Mouse (Mus musculus) urinary bladder, postnatal 36 days (tissue): ENCODE results near the gene Tsen15.

Experiments used
- DNase-seq, 2 experiments: peaks; one replicate each; pipeline ENCODE4 v3.0.0; 2022; ENCODE audit warnings: low spot score in 2 of 2, mixed read lengths in 1 of 2

The Tsen15 gene

GRCm38 (mm10) chr1:152386188-152386835 is at the start of gene Tsen15:
Gene Tsen15, minus strand, starts transcription at chr1:152386688.
- peak; percentile 83 to 85 for DNase-seq

- no peak for DNase-seq
These were observed 47.7 kb upstream of the Tsen15 start for GRCm38 (mm10) chr1:152434166-152434565.

- DNase-seq, result no peak
These were observed 43.3 kb upstream of the Tsen15 start for GRCm38 (mm10) chr1:152429805-152430204.

GRCm38 (mm10) chr1:152427912-152428581 is 41.6 kb upstream of the Tsen15 start:
- DNase-seq, result no peak

GRCm38 (mm10) chr1:152423052-152423451 is 36.6 kb upstream of the Tsen15 start:
- no peak for DNase-seq

- DNase-seq, result no peak
These were observed 35.8 kb upstream of the Tsen15 start for GRCm38 (mm10) chr1:152422295-152422694.

GRCm38 (mm10) chr1:152417602-152418001 is 31.1 kb upstream of the Tsen15 start:
- DNase-seq, result peak in 1 of 2 experiments; percentile 6

GRCm38 (mm10) chr1:152416306-152416904 is 29.9 kb upstream of the Tsen15 start:
- no peak for DNase-seq

- no peak for DNase-seq
These were observed 28.0 kb upstream of the Tsen15 start for GRCm38 (mm10) chr1:152414451-152414850.

- no peak for DNase-seq
These were observed 27.5 kb upstream of the Tsen15 start for GRCm38 (mm10) chr1:152413961-152414360.

- DNase-seq, result no peak
These were observed 26.6 kb upstream of the Tsen15 start for GRCm38 (mm10) chr1:152413116-152413515.

- DNase-seq, result peak in 1 of 2 experiments; percentile 33
These were observed 24.2 kb upstream of the Tsen15 start for GRCm38 (mm10) chr1:152410657-152411056.

- DNase-seq, result no peak
These were observed 22.9 kb upstream of the Tsen15 start for GRCm38 (mm10) chr1:152409356-152409755.

GRCm38 (mm10) chr1:152407021-152407946 is 20.8 kb upstream of the Tsen15 start:
- no peak for DNase-seq

- DNase-seq, result no peak
These were observed 14.4 kb upstream of the Tsen15 start for GRCm38 (mm10) chr1:152400556-152401540.

- peak; percentile 12 to 20 for DNase-seq
These were observed 13.5 kb upstream of the Tsen15 start, which contains the start of gene Colgalt2 for GRCm38 (mm10) chr1:152399790-152400555. Gene Colgalt2, plus strand, starts transcription at chr1:152399830.

- DNase-seq, result no peak
These were observed 12.2 kb upstream of the Tsen15 start for GRCm38 (mm10) chr1:152398708-152399107.

- DNase-seq, result no peak
These were observed 8.5 kb upstream of the Tsen15 start for GRCm38 (mm10) chr1:152394956-152395515.

GRCm38 (mm10) chr1:152394137-152394536 is 7.6 kb upstream of the Tsen15 start:
- DNase-seq, result no peak
